Mouse (Mus musculus) kidney, adult 9 months (tissue): ENCODE measurements at regions not wholly inside any gene's neighbourhood (a gene's known extent, or its start where the extent isn't known, plus 50 kb on each side); places are given as distances from the start of the nearest gene placed in this dataset.
A peak's percentile ranks its signal among the peaks of the same experiment; 100 is the strongest.
"Not testable (repeated sequence)": the region's sequence is repeated elsewhere in the genome, so short reads cannot be mapped to it uniquely, and the experiment has no call there.

Experiments
- DNase-seq: peaks from one replicate; pipeline ENCODE4 v3.0.0; 2022

DNA sequence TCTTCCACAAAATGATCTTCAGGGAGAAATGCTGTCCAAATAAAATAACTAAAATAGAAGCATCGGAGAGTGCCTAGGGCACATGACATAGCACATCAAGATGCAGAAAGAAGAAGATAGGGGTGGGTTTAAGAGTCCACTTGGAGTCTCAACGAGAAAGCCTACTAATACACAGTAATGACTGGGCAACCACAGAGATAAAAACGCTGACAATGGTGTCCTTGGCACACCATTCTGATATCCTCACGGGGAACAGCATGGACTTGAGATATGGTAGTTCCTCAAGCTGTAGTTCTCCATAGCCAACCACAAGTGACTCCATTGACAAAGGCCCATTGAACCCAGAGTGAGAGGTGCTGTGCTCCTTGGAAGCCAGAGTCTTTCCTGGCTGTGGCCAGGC is 105.8 kb downstream of the Dad1 start:
- no peak for DNase-seq

DNA sequence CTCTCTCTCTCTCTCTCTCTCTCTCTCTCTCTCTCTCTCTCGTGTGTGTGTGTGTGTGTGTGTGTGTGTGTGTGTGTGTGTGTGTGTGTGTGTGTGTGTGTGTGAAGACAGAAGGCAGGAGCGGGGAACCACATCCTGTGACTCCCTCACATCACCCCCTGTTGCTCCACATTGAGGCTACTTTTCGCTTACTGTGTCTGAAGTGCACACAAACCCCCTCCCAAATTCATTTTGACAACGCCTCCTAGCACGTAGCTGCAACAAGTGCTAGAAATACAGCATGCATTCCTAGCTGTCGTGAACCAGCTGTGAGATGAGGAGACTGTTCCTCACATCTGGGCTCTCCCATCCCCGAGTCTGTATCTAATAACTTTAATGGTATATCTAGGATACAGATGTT is 106.4 kb downstream of the Dad1 start:
- DNase-seq = no peak

GRCm38 (mm10) chr14:54145743-54146741 is 107.9 kb downstream of the Dad1 start:
- DNase-seq = no peak

DNA sequence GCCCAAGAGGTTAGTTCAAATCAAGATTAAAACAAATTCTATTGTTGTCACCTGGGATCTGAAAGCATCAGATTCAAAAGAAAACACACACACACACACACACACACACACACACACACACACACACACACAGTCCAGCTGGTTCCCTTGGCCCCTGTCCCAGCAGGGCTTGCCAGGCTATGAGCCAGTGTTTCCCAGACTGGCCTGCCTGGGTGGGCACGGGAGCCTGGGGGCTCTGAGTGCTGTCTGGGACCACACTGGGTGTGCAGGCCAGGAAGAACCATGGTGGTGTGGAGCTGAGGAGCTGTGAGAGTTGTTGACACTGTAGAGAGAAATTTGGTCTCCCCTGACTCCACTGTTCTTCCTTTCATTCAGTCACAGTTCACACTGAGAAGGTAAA is 110.1 kb downstream of the Dad1 start:
- no peak for DNase-seq

DNA sequence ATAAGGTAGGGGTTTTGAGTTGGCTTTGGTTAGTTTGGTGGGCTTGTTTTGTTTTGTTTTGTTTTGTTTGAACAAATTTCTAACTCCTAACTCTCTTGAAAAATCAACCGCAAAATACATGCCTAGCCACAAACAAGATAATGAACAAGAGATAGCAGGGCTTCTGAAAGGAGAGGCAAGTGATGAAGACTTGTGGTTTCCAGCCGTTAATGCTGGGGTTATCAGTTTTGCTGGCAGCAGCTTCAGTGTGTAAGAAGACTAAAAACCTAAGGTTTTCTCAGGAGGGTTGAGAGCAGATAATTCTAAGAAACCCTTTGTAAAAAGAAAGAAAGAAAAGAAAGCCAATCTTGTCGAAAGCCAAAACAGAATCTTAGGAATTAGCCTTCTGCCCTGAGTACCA is 115.6 kb downstream of the Dad1 start:
- DNase-seq = no peak

DNA sequence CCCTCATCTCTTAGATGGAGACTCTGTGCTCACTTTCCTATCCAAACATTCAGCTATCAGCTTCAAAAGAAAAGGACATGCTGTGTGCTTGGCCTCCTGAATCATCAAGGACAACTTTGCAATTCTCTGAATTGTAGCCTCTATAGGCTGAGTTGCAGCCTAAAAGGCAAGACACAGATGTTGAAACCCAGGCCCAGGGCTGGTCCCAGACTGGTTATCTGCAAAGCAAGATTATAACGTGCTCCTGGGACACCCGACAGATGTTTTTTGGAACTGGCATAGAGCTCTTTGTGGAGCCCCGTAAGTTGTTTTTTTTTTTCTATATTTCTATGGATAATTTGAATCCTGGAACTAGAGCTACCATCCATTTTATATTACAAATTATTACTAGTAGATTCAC is 117.4 kb downstream of the Dad1 start:
- DNase-seq = no peak

DNA sequence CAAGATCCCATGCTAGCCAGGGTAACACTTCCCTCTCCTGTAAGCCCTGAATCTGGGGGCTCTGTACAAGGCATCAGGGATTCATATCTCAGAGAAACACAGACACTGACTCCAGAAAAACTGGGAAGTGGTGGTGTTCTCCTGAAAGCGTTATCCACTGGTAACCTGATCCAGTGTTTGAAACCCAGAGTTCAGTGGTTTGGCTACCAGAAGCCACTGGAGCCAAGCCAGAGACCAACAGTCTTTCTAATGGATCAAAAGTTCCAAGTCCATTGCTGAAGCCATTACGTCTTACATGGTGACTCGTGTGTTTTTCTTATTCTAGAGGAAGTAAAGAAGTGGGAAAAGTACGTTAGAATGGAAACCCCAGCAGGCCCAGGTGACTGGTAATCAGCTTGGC is 125.6 kb downstream of the Dad1 start:
- DNase-seq = peak; percentile 53

GRCm38 (mm10) chr14:54125510-54125909 is 128.4 kb downstream of the Dad1 start:
- DNase-seq = no peak

DNA sequence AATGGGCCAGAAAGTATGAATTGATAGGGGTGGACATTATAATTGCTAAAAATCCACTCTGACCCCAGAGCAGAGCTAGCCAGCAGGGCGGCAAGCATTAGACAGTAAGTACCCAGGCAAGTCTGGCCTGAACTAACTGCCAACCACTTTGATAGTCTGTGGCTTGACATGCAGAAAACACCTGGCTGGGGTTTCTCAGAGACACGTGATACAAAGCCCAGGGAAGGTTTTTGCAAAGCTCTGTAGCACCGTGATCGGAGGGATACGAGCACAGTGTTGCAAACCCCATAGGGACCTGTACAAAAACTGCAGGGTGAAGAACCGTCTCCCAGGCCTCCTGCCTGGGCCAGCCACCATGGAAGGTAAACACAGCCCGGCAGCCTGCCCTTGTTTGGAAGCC is 131.9 kb downstream of the Dad1 start:
- no peak for DNase-seq

DNA sequence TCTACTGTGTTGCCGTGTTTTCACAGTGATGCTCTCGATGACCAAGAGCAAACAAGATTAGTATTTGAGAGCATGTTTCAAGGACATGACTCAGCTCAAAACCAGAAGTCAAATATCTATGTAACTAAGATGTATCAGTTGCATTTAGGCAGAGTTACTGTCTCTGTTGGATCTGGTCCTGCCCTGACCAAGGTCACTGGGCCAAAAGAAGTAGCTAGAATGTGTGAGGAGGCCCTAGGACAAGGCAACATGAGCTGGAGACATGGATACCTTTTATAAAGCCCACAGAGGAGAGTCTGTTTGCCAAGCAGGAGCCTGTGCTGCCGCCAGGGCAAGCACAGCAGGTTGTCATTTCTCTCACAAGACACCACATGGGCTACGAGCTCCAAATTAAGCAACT is 132.6 kb downstream of the Dad1 start:
- DNase-seq = no peak

DNA sequence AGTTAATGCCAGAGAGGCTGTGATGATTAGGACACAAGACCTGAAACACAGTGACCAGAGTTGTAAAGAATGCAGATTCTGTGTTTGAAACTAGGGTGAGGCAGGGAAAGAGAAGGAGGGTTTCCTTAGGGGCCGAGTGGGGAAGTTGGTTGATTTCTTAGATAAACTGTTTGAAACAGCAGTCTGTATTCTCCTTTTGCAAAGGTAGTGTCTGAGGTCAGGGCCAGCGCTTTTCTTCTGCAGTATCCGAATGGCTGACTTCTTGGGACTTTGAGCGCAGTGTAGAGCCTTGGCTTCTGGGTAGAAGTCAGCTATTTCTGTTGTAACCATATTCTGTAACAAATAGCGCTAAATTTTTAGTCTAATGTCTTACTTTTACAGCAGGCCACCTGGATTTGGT is 133.7 kb downstream of the Dad1 start:
- DNase-seq = no peak

GRCm38 (mm10) chr14:54117607-54118006 is 136.3 kb downstream of the Dad1 start:
- not testable (repeated sequence) for DNase-seq

- no peak for DNase-seq
Observed at GRCm38 (mm10) chr14:54113216-54113615, 140.7 kb downstream of the Dad1 start.

DNA sequence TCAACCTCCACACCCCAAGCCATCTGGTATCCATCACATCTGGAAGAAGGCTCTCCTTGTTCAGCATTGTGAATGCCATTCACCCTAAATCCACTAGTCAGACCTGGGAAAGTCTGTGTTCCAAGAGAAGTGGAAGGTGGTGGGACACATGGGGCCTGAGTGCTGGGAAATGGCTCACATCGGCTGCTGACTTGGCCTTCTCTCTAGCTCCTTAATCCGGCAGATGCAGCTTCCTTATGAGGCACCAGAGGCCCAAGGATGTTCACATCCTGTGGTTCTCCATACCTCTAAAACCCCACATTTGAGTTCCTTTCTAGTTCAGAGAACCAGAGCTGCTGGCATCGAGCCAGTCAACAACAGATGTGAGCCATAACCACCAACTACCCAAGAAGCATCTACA is 142.9 kb downstream of the Dad1 start:
- no peak for DNase-seq

GRCm38 (mm10) chr14:54109129-54109528 is 144.8 kb downstream of the Dad1 start:
- no peak for DNase-seq

GRCm38 (mm10) chr14:54108311-54109074 is 145.4 kb downstream of the Dad1 start:
- peak; percentile 95 for DNase-seq

GRCm38 (mm10) chr14:54107204-54107796 is 146.6 kb downstream of the Dad1 start:
- no peak for DNase-seq

- no peak for DNase-seq
Observed at GRCm38 (mm10) chr14:54104243-54104642, 149.7 kb downstream of the Dad1 start.

- DNase-seq = no peak
Observed at GRCm38 (mm10) chr14:54103541-54103940, 150.4 kb downstream of the Dad1 start.

GRCm38 (mm10) chr14:54103115-54103514 is 150.8 kb downstream of the Dad1 start:
- no peak for DNase-seq

- DNase-seq = no peak
Observed at GRCm38 (mm10) chr14:54101775-54102174, 152.1 kb downstream of the Dad1 start.

DNA sequence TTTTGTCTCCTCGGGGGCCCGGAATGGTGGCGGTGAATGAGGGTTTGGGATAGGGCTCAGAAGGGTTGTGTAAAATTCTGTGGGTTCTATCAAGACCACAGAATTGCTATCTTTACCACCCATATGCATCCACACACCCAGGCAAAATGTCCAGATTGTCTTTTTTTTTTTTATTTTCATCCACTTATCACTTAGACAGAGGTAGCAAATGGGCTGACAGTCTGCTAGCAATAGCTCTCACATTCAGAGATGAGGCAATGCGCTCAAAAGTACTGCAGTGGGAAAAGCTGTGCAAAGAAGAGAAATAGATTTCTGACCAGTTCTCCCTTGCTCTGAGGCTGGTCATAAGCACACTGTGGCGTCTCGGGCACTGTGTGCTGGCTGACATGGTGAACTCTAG is 154.5 kb downstream of the Dad1 start:
- no peak for DNase-seq

- DNase-seq = no peak
Observed at GRCm38 (mm10) chr14:54098122-54098775, 155.7 kb downstream of the Dad1 start.
